In the genomic region with DNA sequence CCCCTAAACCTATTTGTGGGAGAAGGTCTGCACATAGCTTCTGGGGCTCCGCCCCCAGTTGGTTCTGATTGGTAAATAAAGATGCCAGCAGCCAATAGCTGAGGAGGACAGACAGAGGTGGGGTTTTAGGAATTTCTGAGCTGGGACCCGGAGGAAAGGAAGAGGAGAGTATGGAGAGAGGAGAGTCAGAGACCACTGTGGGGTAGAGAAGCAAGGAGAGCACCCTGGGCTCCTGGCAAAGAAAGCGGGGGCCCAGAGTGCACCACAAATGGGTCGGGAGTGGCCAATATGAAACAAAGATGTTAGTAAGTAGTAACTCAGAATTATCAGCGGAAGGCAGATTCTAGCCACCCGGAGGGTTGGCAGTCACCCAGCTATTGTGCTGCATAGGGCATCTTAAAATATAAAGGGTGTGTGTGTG, we compare ENCODE assay signal across 10 mouse cellular contexts. TPM values are rescaled to one million over a fixed set of nuclear protein-coding genes. Genes with fewer than 3 reads are reported as not detected.
DNase-seq lines count a peak whose midpoint lies in the region; ATAC-seq lines count a peak whose summit lies in the region.
"Had no signal": no experiment of that assay in that cellular context is flagged by ENCODE, and none has a peak within 500 bp of the region (broad histone marks: within the 10 kb centered on the region; RNA-seq: fewer than 3 reads in every experiment).

No protein-coding gene starts in this region.

- H3K4me2 ChIP-seq in heart, embryonic 13.5 days = peak overlapping the region; percentile 71
- H3K4me2 ChIP-seq in hindbrain, embryonic 15.5 days = peak overlapping the region; percentile 55

- H3K36me3 ChIP-seq in heart, embryonic 13.5 days = 0 out of 2 replicates have a peak, but pooled peaks cover 1% of the 10 kb centered on the region
- H3K36me3 ChIP-seq in hindbrain, embryonic 15.5 days = no peaks in the 10 kb centered on the region

- 0 out of 2 replicates have a peak overlapping the region, but pooled peaks have one; percentile 8 for H3K27ac ChIP-seq in heart, embryonic 13.5 days (replicated peaks)
- peak overlapping the region; percentile 72 for H3K27ac ChIP-seq in hindbrain, embryonic 15.5 days (replicated peaks)

- H3K4me1 ChIP-seq in heart, embryonic 13.5 days = peaks cover 20% of the 10 kb centered on the region
- H3K4me1 ChIP-seq in hindbrain, embryonic 15.5 days (replicated peaks) = peaks cover 16% of the 10 kb centered on the region

- no peak for DNase-seq in heart, adult 18-20 months
- DNase-seq in ES-CJ7 (ENCODE audit: low read depth, low spot score) = peak; percentile 70
- DNase-seq in lung, postnatal 10 days = peak; percentile 38
- peak; percentile 54 for DNase-seq in thymus, postnatal 4 days
- no peak for DNase-seq in right cerebral cortex, postnatal 14 days

- 20% methylated on average over 6 of the region's 6 CpGs for WGBS in heart, embryonic 13.5 days
- WGBS in hindbrain, embryonic 15.5 days = 35% methylated on average over 6 of the region's 6 CpGs

- H3K27me3 ChIP-seq in heart, embryonic 13.5 days (replicated peaks) = no peaks in the 10 kb centered on the region
- H3K27me3 ChIP-seq in hindbrain, embryonic 15.5 days = no peaks in the 10 kb centered on the region
- H3K27me3 ChIP-seq: CH12.LX had no signal

- peak overlapping the region; percentile 62 for H3K9ac ChIP-seq in heart, embryonic 13.5 days
- peak overlapping the region; percentile 34 for H3K9ac ChIP-seq in hindbrain, embryonic 15.5 days

- no peaks in the 10 kb centered on the region for H3K9me3 ChIP-seq in heart, embryonic 13.5 days
- no peaks in the 10 kb centered on the region for H3K9me3 ChIP-seq in hindbrain, embryonic 15.5 days

- H3K4me3 ChIP-seq in heart, embryonic 13.5 days = peak overlapping the region; percentile 50
- peak overlapping the region; percentile 42 for H3K4me3 ChIP-seq in hindbrain, embryonic 15.5 days

- no peak for ATAC-seq in heart, embryonic 13.5 days (ENCODE audit: extremely low read depth, insufficient number of reproducible peaks, low FRiP score, low TSS enrichment)
- ATAC-seq in common myeloid progenitor, adult 5-6 weeks (replicated peaks; ENCODE audit: low read depth, poor library complexity, severe bottlenecking) = peak; percentile 26
- peak; percentile 65 for ATAC-seq in hindbrain, embryonic 15.5 days (ENCODE audit: low FRiP score, low read depth)

RNA-seq across cellular contexts. Expression of gene Cebpzos, which starts 3.4 kb away (rescaled TPM):
- 81.0 and 89.6 TPM in 2 replicates for polyA plus RNA-seq in heart, embryonic 13.5 days (2015; fragmentation: Nextera tagmentation; extraction: Ambion mirVana)
- total RNA-seq in heart, adult 18-20 months (2021) = 10 to 100 TPM; 69.4 to 71.8 TPM
- total RNA-seq in common myeloid progenitor, adult 5-6 weeks (2017) = 54.9 and 65.9 TPM in 2 replicates
- 103 and 113 TPM in 2 replicates for polyA plus RNA-seq in hindbrain, embryonic 15.5 days (2015; fragmentation: Nextera tagmentation; extraction: Ambion mirVana)

RNA-seq across cellular contexts. Expression of gene Sult6b1, which starts 6.1 kb away (rescaled TPM):
- polyA plus RNA-seq in heart, embryonic 13.5 days (2015; fragmentation: Nextera tagmentation; extraction: Ambion mirVana) = 0.20 and 0.25 TPM in 2 replicates
- total RNA-seq in heart, adult 18-20 months (2021) = not detected
- not detected in 2 replicates for total RNA-seq in common myeloid progenitor, adult 5-6 weeks (2017)
- 0.27 TPM in 1 of 2 replicates, not detected in the other for polyA plus RNA-seq in hindbrain, embryonic 15.5 days (2015; fragmentation: Nextera tagmentation; extraction: Ambion mirVana)
- total RNA-seq: layer of hippocampus, adult 18-20 months had no signal

RNA-seq across cellular contexts. Expression of gene Cebpz, which starts 24.0 kb away (rescaled TPM):
- polyA plus RNA-seq in heart, embryonic 13.5 days (2015; fragmentation: Nextera tagmentation; extraction: Ambion mirVana) = 28.4 and 33.7 TPM in 2 replicates
- 10 to 100 TPM; 22.1 to 24.4 TPM for total RNA-seq in heart, adult 18-20 months (2021)
- 145 and 168 TPM in 2 replicates for total RNA-seq in common myeloid progenitor, adult 5-6 weeks (2017)
- polyA plus RNA-seq in hindbrain, embryonic 15.5 days (2015; fragmentation: Nextera tagmentation; extraction: Ambion mirVana) = 38.6 and 42.6 TPM in 2 replicates

RNA-seq across cellular contexts. Expression of gene Ndufaf7, which starts 24.1 kb away (rescaled TPM):
- polyA plus RNA-seq in heart, embryonic 13.5 days (2015; fragmentation: Nextera tagmentation; extraction: Ambion mirVana) = 57.9 and 66.6 TPM in 2 replicates
- total RNA-seq in heart, adult 18-20 months (2021) = 10 to 100 TPM; 41.2 to 51.6 TPM
- total RNA-seq in common myeloid progenitor, adult 5-6 weeks (2017) = 42.6 and 44.0 TPM in 2 replicates
- polyA plus RNA-seq in hindbrain, embryonic 15.5 days (2015; fragmentation: Nextera tagmentation; extraction: Ambion mirVana) = 58.8 and 62.1 TPM in 2 replicates

RNA-seq across cellular contexts. Expression of gene Eif2ak2, which starts 30.5 kb away (rescaled TPM):
- polyA plus RNA-seq in heart, embryonic 13.5 days (2015; fragmentation: Nextera tagmentation; extraction: Ambion mirVana) = 11.0 and 12.7 TPM in 2 replicates
- total RNA-seq in heart, adult 18-20 months (2021) = 1 to 10 TPM; 9.3 to 9.6 TPM
- total RNA-seq in common myeloid progenitor, adult 5-6 weeks (2017) = 49.8 and 61.1 TPM in 2 replicates
- polyA plus RNA-seq in hindbrain, embryonic 15.5 days (2015; fragmentation: Nextera tagmentation; extraction: Ambion mirVana) = 4.2 and 6.1 TPM in 2 replicates

Comparison
In these comparisons a context has a peak if more than half of its experiments do, and no peak if none do; other contexts are left out.
1. DNase-seq: peak in ES-CJ7 (single experiment), lung, postnatal 10 days (single experiment) and thymus, postnatal 4 days (single experiment); none in heart, adult 18-20 months (0 of 2) and right cerebral cortex, postnatal 14 days (single experiment).